Mouse (Mus musculus) brain, adult 2 months (tissue): ENCODE results near the gene Fam151a.
"Not testable (repeated sequence)": the region's sequence is repeated elsewhere in the genome, so short reads cannot be mapped to it uniquely, and the experiment has no call there.

ENCODE experiments used
- DNase-seq: peaks from one replicate; pipeline ENCODE4 v3.0.0; 2011; ENCODE audit warnings: low read depth, low spot score

Gene Fam151a

GRCm38 (mm10) chr4:106733636-106734035, at the start of gene Fam151a:
Gene Fam151a, plus strand, starts transcription at chr4:106733889.
- DNase-seq: no peak

- DNase-seq: no peak
These were observed 44.9 kb upstream of the Fam151a start for GRCm38 (mm10) chr4:106688636-106689296.

DNA sequence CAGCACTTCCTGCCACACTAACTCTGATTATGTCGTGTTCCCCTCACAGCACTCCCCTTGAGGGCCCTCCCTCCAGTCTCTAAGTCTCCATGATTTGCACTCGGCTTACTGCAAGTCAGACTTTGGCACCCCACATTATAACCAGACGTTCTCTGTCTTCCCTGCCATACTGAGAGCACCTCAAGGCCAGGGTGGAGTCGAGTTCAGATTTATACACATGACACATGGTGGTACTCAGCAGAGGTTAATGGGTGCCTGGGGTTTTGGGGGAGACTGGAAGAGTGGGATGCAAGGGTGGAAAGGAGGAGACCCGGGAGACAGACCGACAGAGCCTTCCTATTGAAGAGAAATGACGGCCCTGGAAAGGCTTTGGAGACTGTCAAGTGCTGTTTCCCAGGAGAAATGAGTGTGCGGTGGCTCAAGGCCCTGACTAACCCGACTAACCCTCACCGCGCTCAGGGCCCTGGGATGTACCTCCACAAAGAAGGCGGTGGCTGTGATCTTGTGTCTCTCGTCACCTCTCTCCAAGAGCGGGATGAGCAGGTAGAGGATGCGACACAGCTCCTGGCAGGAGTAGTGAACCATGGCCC, 39.8 kb upstream of the Fam151a start:
- DNase-seq: no peak

DNA sequence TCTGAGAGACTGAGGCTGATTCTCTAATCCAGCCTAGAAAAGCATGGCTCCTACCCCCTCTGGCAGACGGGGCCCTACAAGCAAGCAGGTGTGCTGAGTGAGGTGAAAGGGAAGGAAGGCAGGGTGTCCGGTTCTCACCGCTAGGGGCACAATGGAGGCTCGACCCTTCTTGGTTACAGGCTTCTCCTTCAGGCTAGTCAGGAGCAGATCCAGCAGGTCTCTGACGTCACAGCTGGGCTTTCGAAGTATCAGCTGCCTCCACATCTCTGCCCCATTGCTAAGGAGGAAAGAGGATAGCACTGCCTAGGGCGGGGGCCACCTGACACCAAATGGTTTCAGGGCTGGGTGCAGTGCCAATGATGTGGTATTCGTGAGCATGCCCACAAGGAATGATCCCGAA, 33.7 kb upstream of the Fam151a start:
- DNase-seq: peak; percentile 74

GRCm38 (mm10) chr4:106700798-106701197, 32.9 kb upstream of the Fam151a start:
- peak; percentile 71 for DNase-seq

DNA sequence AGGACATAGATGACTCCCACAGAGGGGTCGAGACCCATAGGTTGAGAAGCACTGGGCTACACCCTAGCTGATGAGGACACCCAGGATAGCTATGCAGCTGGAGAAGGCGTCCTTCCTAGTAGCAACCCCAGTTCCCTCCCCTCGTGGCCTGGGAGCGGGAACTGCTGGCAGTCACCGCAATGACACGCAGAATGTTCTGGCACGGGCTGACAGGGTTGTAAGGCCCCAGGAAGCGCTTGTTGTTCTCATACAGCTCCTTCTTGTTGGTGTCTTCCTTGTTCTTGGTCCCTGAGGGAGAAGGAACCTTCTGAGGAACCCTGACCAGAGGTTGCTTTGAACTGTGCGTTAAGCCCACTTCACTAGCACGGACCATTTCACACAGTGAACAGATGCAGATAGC, 29.7 kb upstream of the Fam151a start:
- no peak for DNase-seq

DNA sequence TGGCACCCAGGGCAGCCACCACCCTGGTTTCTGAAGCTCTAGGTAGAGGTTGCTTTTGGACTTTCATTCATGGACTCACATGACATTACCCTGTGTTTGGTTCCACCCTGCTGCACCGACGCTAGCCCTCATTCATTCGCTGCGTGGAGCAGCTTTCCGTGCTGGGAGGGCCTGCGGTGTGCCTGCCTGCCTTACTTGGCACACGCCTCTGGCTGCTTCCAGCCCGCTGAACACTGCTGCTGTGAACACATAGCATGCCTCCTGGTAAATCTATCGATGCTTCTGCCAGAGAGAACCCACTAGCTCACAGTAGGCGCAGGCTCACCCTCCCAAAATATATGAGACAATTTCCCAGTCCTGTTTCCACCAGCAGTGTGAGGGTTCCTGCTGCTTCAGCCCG, 29.3 kb upstream of the Fam151a start:
- DNase-seq: peak; percentile 87

- peak; percentile 22 for DNase-seq
These were observed 28.5 kb upstream of the Fam151a start for GRCm38 (mm10) chr4:106705096-106705665.

GRCm38 (mm10) chr4:106707957-106708356, 25.7 kb upstream of the Fam151a start:
- DNase-seq: no peak

DNA sequence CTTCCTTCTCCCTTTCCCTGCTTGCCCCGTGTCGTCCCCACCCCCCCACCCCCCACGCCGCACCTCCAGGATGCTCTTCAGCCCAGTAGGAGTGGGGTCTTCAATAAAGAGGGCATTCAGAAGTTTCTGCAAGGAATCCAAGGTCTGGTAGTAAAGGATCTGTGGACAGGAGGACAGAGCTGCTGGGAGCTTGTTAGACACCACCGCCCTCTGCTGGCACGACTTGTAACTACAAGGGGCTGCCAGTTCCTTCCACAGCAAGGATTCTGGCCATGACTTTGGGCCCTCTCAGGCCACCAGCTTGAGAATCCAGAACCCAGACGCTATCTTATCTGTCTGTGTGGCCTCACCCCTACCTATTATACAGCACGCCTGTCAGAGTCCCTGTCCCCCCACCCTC, 25.3 kb upstream of the Fam151a start:
- peak; percentile 86 for DNase-seq

DNA sequence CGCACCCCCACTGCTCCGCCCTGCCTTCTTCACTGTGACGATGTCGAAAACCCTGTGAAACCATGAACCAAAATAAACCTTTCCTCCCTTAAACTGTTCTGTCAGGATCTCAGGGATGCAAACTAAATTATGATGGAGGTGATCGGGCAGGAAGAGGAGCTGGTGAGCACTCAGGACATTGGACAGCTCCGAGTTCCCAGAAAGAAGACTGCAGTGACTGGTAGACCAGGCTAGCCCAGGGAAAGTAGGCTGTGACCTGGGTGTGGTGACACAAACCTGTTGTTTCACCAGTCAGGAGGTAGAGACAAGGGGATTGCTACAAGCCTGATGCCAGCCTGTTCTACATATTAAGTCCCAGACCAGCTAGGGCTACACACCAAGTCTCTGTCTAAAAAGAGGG, 20.1 kb upstream of the Fam151a start:
- no peak for DNase-seq

DNA sequence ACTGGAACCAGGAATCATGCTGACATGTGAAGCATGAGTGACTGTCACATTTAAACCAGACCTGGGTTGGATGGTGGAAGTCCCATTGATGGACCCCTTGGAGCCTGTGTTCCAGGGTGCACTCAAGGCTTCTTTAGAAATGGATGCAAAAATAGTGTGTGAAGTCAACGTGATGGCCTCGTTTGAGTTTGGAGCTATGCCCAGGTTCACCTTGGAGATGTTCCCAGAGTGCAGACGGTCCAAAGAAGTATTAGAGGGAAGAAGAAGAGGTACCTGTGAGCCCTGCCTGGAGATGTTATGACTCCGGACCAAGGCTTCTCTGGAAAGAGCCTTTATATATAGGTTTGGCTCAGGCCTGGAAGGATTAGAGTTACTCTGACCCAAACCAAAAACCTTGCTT, 13.1 kb upstream of the Fam151a start:
- DNase-seq: peak; percentile 52

GRCm38 (mm10) chr4:106730814-106731213, 2.9 kb upstream of the Fam151a start, which contains the start of gene Mroh7:
Gene Mroh7, minus strand, starts transcription at chr4:106730925.
- DNase-seq: no peak

DNA sequence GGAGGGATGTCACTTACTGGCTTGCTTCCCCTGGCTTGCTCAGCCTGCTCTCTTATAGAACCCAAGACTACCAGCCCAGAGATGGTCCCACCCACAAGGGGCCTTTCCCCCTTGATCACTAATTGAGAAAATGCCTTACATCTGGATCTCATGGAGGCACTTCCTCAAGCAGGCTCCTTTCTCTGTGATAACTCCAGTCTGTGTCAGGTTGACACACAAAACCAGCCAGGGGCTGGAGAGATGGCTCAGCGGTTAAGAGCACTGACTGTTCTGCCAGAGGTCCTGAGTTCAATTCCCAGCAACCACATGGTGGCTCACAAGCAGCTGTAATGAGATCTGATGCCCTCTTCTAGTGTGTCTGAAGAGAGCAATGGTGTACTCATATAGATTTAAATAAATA, 3.2 kb downstream of the Fam151a start:
- DNase-seq: not testable (repeated sequence)

- DNase-seq: no peak
These were observed 4.2 kb downstream of the Fam151a start for GRCm38 (mm10) chr4:106737904-106738303.

DNA sequence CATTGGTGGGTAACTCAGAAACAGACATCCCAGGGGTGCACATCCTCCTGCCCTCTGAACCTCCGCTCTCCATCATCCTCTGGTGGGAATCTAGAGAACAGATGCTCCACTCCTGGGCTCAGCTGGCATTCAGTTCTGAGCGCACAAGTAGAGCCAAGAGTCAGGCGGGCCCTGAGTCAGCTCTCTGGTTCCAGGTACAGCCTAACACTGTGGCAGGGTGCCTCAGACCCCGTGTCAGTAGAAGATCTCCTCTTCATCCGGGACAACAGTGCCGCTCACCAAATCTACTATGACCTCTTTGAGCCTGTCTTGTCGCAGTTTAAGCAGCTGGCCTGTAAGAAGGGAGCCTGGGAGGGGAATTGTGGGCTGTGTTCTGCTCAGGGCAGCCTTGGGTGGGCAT, 12.2 kb downstream of the Fam151a start:
- peak; percentile 51 for DNase-seq

DNA sequence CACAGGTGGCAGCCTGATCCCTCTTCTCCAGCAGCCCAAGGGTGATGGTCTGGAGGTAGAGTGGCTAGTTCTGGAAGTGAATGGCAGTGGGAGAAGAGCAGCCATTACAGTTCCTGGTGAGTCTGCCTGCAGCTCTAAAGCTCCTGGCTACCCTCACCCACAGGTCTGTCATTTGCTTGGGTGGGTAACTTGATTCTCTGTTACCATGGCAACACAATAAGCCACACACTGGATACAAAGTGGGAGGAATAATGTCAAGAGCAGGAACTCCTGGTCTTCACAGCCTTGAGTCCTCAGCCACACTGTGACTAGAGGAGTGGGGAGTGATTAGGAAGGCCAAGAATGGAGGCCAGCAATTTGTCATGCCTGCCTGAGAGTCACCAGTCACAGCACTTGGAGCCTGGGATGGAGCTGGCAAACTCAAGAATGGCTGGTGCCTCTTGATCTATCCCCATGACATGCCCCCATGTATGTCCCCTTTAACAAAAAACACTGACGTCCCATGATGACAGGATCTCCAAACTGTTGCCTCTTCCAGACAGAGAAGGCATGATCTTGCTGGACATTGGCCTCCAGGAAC, 13.4 kb downstream of the Fam151a start:
- DNase-seq: peak; percentile 21

GRCm38 (mm10) chr4:106749699-106750098, 16.0 kb downstream of the Fam151a start:
- peak; percentile 95 for DNase-seq

DNA sequence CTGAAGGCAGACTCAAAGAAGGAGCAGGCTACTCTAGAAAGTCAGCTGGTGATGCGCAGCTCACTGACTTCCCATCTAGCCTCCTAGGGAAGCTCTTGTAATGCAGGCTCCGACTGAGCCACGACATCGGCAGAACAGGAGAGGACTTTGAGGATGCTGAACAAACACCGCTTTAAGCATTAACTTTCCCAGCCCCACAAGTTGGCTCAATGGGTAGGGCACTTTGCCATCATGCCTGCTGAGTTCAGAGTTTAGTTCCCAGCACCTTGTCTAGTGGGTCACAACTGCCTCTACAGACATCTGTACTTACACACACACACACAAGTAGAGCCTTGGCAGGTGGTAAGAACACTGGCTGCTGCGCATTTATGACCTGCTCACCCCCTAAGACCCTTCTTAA, 18.0 kb downstream of the Fam151a start:
- no peak for DNase-seq

GRCm38 (mm10) chr4:106764166-106764565, 30.5 kb downstream of the Fam151a start:
- DNase-seq: no peak

DNA sequence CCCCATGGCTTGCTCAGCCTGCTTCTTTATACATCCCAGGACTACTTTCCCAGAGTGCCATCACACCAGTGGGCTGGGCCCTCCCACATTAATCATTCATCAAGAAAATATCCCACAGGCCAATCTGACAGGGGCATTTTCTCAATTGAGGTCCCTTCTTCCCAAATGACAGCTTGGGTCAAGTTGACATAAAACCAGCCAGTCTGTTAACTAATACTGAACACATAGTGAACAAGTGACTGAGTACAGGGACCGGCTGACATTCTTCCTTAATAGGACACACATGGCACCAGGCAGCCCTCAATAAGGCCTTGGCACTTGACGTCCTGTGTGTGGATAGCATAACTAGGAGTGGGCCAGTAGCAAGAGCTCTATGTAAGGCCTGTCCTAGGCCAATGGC, 35.6 kb downstream of the Fam151a start:
- no peak for DNase-seq

DNA sequence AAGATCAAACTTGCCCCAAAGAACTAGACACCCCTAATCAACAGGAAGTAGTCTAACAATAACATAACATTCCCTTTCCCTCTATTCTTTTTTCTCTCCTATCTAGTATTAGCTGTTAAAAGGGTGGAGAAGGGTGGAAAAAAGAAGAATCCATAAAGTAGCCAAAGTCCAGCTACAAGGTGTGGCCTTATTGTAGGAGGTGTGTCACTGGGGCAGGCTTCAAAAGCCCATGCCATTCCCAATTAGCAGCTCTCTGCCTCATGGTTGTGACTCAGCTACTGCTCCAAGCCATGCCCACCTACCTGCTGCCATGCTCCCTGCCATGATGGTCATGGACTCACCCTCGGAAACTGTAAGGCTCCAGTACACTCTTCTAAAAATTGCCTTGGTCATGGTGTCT, 38.9 kb downstream of the Fam151a start:
- no peak for DNase-seq

DNA sequence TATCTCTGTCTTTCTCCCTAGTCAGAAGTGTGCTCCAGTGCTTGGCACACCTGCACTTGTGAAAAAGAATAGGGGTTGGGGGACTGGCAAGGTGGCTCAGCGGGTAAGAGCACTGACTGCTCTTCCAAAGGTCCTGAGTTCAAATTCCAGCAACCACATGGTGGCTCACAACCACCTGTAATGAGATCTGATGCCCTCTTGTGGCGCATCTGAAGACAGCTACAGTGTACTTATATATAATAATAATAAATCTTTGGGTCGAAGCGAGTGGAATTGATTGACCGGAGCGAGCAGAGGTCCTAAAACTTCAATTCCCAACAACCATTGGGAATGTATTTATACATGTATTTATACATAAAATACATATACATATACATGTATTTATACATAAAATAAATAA, 42.1 kb downstream of the Fam151a start:
- not testable (repeated sequence) for DNase-seq
